Mouse (Mus musculus) lung, embryonic 14.5 days (tissue): ENCODE data around the gene Plekho2. TPM values are rescaled to one million over a fixed set of nuclear protein-coding genes. Genes with fewer than 3 reads are reported as not detected.

Experiments
- ATAC-seq: fragments of 200-750 bp; cut with Nextera tagmentation; 2 replicates; pipeline ENCODE4 v1.8.0; 2017; ENCODE audit warnings: mild to moderate bottlenecking, moderate TSS enrichment, moderate library complexity; ENCODE audit not compliant: insufficient read depth
- DNase-seq: peaks from one replicate; pipeline ENCODE4 v3.0.0-alpha.2; 2015
- H3K27ac ChIP-seq: fragments of 300-500 bp; sonication (generic); 2 replicates; pipeline ENCODE4 v1.5.1; 2014; ENCODE audit warnings: low read depth, mild to moderate bottlenecking, moderate library complexity
- H3K27me3 ChIP-seq: fragments of 300-500 bp; sonication (generic); 2 replicates; pipeline ENCODE4 v1.6.1; 2014; ENCODE audit warnings: low read length, control low read depth; ENCODE audit not compliant: insufficient read depth
- H3K36me3 ChIP-seq: fragments of 300-500 bp; sonication (generic); 2 replicates; pipeline ENCODE4 v1.6.1; 2014; ENCODE audit warnings: control low read depth; ENCODE audit not compliant: insufficient read depth
- H3K4me1 ChIP-seq: fragments of 300-500 bp; sonication (generic); 2 replicates; pipeline ENCODE4 v1.6.1; 2014; ENCODE audit warnings: antibody characterized with exemption, control low read depth; ENCODE audit not compliant: insufficient read depth
- H3K4me2 ChIP-seq: fragments of 300-500 bp; sonication (generic); 2 replicates; pipeline ENCODE4 v1.6.1; 2014; ENCODE audit warnings: mild to moderate bottlenecking
- H3K4me3 ChIP-seq: fragments of 300-500 bp; sonication (generic); 2 replicates; pipeline ENCODE4 v1.5.1; 2014; ENCODE audit warnings: low read depth, low read length
- H3K9ac ChIP-seq: fragments of 300-500 bp; sonication (generic); 2 replicates; pipeline ENCODE4 v1.6.1; 2014
- H3K9me3 ChIP-seq: fragments of 300-500 bp; sonication (generic); 2 replicates; pipeline ENCODE4 v1.6.1; 2016; ENCODE audit warnings: low read depth, low read length, control low read depth
- CTCF ChIP-seq: IDR thresholded peaks from 2 replicates; pipeline ENCODE4 v1.5.1; 2016; ENCODE audit warnings: antibody characterized with exemption, low read depth
- WGBS: fragments of 180-500 bp; shearing (Covaris S2); extraction: QIAGEN DNeasy Blood & Tissue Kit; methylation state at CpG from one replicate; pipeline ENCODE4 v1.1.7; 2014; 5-methylcytosine and 5-hydroxymethylcytosine counted together
- polyA plus RNA-seq: library from polyadenylated mRNA; unstranded; fragments of >200 nt; fragmentation: Nextera tagmentation; extraction: Ambion mirVana; gene quantifications from 2 replicates; pipeline ENCODE4 v1.2.1, GENCODE M21; 2014

Plekho2 gene
- polyA plus RNA-seq, 1 experiment from 2014 or later: 21.8 TPM

DNA sequence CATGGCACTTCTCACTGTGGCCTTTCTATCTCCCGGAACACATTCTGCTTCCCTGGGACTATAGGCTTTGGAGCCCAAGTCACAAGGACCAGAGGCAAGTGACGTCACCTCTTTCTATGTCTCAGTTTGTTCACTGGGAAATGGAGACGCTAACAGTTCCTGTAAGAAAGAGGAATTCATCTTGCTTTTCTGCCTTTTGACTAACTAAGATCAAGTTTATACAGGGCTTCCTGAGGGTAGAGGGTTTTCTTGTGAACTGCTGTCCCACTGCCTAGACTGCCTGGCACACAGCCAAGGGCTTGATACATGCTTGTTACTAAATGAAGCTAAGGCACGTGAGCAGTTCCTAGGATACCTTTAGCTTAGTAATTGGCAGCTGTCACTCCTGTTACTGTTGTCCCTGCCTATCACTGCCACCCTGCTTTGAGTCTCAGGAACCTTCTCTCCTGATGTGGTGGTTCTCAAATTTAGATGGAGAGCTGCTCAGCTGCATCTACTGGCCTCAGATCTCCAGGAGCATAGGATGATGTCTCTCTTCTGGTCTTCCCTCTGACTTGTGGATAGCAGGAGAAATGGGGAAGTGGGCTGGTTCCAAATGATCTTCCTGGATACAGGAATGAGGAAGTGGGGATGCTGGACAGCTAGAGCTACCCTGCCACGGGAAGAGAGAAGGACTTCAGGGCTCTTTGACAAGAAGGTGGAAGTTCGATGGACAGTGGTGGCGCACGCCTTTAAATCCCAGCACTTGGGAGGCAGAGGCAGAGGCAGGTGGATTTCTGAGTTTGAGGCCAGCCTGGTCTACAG, 4.2 kb downstream of the Plekho2 start:
- WGBS: 57% methylated on average over 8 of the region's 8 CpGs
- peaks cover 33% of the 10 kb centered on the region for H3K4me1 ChIP-seq
- peak overlapping the region; percentile 63 for H3K27ac ChIP-seq
- no peak overlapping the region for H3K4me2 ChIP-seq
- H3K9me3 ChIP-seq: no peaks in the 10 kb centered on the region
- DNase-seq (peak; percentile 84), ATAC-seq (no peak)
- no peaks in the 10 kb centered on the region for H3K27me3 ChIP-seq
- TF ChIP-seq CTCF: no peak
- H3K9ac ChIP-seq: no peak overlapping the region
- H3K36me3 ChIP-seq: peaks cover 13% of the 10 kb centered on the region; the same call in 1 of the 2 replicates
- no peak overlapping the region for H3K4me3 ChIP-seq

GRCm38 (mm10) chr9:65574513-65575392, 5.1 kb downstream of the Plekho2 start:
- Histone ChIP-seq H3K4me3 (no peak overlapping the region), H3K4me1 (peaks cover 33% of the 10 kb centered on the region), H3K9me3 (no peaks in the 10 kb centered on the region), H3K27ac (peak overlapping the region; percentile 63), H3K9ac (no peak overlapping the region), H3K36me3 (peaks cover 13% of the 10 kb centered on the region; the same call in 1 of the 2 replicates), H3K4me2 (no peak overlapping the region), H3K27me3 (no peaks in the 10 kb centered on the region)
- WGBS: 79% methylated on average over 11 of the region's 11 CpGs
- no peak for ATAC-seq
- no peak for TF ChIP-seq CTCF
- no peak for DNase-seq

- no peaks in the 10 kb centered on the region for H3K9me3 ChIP-seq
- H3K36me3 ChIP-seq: peaks cover 23% of the 10 kb centered on the region
- peaks cover 29% of the 10 kb centered on the region for H3K4me1 ChIP-seq
- H3K27ac ChIP-seq: peak overlapping the region; percentile 47
- TF ChIP-seq CTCF: no peak
- H3K9ac ChIP-seq: no peak overlapping the region
- H3K4me3 ChIP-seq: no peak overlapping the region
- ATAC-seq (0 out of 2 replicates have a peak, but pooled peaks have one; percentile 25), DNase-seq (peak; percentile 83)
- no peak overlapping the region for H3K4me2 ChIP-seq
- WGBS: 56% methylated on average over 6 of the region's 6 CpGs
- no peaks in the 10 kb centered on the region for H3K27me3 ChIP-seq
Observed at GRCm38 (mm10) chr9:65572837-65573236, 7.0 kb downstream of the Plekho2 start.

- Histone ChIP-seq H3K4me3 (no peak overlapping the region), H3K4me2 (no peak overlapping the region), H3K4me1 (peaks cover 9% of the 10 kb centered on the region), H3K27ac (peak overlapping the region; percentile 85), H3K9me3 (no peaks in the 10 kb centered on the region), H3K27me3 (no peaks in the 10 kb centered on the region), H3K36me3 (peaks cover 30% of the 10 kb centered on the region), H3K9ac (no peak overlapping the region)
- 48% methylated on average over 6 of the region's 6 CpGs for WGBS
- ATAC-seq (peak; percentile 83), DNase-seq (peak; percentile 82)
- no peak for TF ChIP-seq CTCF
Observed at GRCm38 (mm10) chr9:65569491-65569971, 10.3 kb downstream of the Plekho2 start.

GRCm38 (mm10) chr9:65568787-65569186, 11.1 kb downstream of the Plekho2 start:
- TF ChIP-seq CTCF: no peak
- Histone ChIP-seq H3K9ac (no peak overlapping the region), H3K4me2 (no peak overlapping the region), H3K4me3 (no peak overlapping the region), H3K4me1 (peaks cover 7% of the 10 kb centered on the region; the same call in 1 of the 2 replicates), H3K9me3 (no peaks in the 10 kb centered on the region), H3K36me3 (peaks cover 34% of the 10 kb centered on the region), H3K27ac (peak overlapping the region; percentile 85), H3K27me3 (no peaks in the 10 kb centered on the region)
- 81% methylated on average over 6 of the region's 6 CpGs for WGBS
- ATAC-seq: no peak
- no peak for DNase-seq

DNA sequence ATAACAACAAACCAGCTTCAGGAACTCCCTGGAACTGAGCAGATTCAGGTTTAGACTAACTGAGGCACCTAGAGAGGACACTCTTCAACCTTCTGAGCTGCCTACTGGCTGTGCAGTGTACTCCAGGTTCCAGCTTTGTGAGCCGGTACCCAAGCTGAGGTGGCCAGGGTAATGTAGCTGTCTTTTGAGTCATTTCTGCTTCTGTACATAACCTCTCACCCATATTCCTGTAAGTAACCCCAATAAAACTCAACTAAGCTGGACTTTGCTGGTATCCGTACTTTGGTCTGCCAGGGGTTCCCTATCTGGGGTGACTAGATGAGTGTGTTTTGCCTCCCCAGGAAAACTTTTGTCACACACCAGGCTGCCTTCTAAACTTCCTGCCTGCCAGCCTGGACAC, 15.1 kb downstream of the Plekho2 start:
- no peak for TF ChIP-seq CTCF
- Histone ChIP-seq H3K9me3 (no peaks in the 10 kb centered on the region), H3K4me3 (no peak overlapping the region), H3K36me3 (peaks cover 51% of the 10 kb centered on the region), H3K27ac (no peak overlapping the region), H3K27me3 (no peaks in the 10 kb centered on the region), H3K4me1 (peaks cover 12% of the 10 kb centered on the region; the same call in 1 of the 2 replicates), H3K4me2 (no peak overlapping the region), H3K9ac (no peak overlapping the region)
- ATAC-seq (no peak), DNase-seq (no peak)
- WGBS: 94% methylated on average over 2 of the region's 2 CpGs
